Mouse (Mus musculus) intestine, embryonic 15.5 days (tissue): ENCODE data around the gene Spag16. TPM values are rescaled to one million over a fixed set of nuclear protein-coding genes. Genes with fewer than 3 reads are reported as not detected.
A peak's percentile ranks its signal among the peaks of the same experiment; 100 is the strongest.
"Not testable (repeated sequence)": the region's sequence is repeated elsewhere in the genome, so short reads cannot be mapped to it uniquely, and the experiment has no call there.

Experiments used
- ATAC-seq: fragments of 200-750 bp; cut with Nextera tagmentation; 2 replicates; pipeline ENCODE4 v1.8.0; 2017; ENCODE audit warnings: moderate TSS enrichment, moderate library complexity
- H3K27ac ChIP-seq: fragments of 300-500 bp; sonication (generic); 2 replicates; pipeline ENCODE4 v1.5.1; 2015; ENCODE audit warnings: mild to moderate bottlenecking, inconsistent platforms
- H3K27me3 ChIP-seq: fragments of 300-500 bp; sonication (generic); replicated peaks from 2 replicates; pipeline ENCODE4 v1.6.1; 2015; ENCODE audit warnings: inconsistent platforms
- H3K36me3 ChIP-seq: fragments of 300-500 bp; sonication (generic); 2 replicates; pipeline ENCODE4 v1.6.1; 2015; ENCODE audit warnings: inconsistent platforms
- H3K4me1 ChIP-seq: fragments of 300-500 bp; sonication (generic); replicated peaks from 2 replicates; pipeline ENCODE4 v1.6.1; 2015; ENCODE audit warnings: inconsistent platforms
- H3K4me2 ChIP-seq: fragments of 300-500 bp; sonication (generic); replicated peaks from 2 replicates; pipeline ENCODE4 v1.6.1; 2015; ENCODE audit warnings: mild to moderate bottlenecking, inconsistent platforms
- H3K4me3 ChIP-seq: fragments of 300-500 bp; sonication (generic); replicated peaks from 2 replicates; pipeline ENCODE4 v1.5.1; 2015; ENCODE audit warnings: inconsistent platforms
- H3K9ac ChIP-seq: fragments of 300-500 bp; sonication (generic); 2 replicates; pipeline ENCODE4 v1.6.1; 2015; ENCODE audit warnings: inconsistent platforms
- H3K9me3 ChIP-seq: fragments of 300-500 bp; sonication (generic); 2 replicates; pipeline ENCODE4 v1.6.1; 2016; ENCODE audit warnings: inconsistent platforms
- WGBS: fragments of 180-500 bp; shearing (Covaris S2); methylation state at CpG from one replicate; pipeline ENCODE4 v1.1.7; 2015; 5-methylcytosine and 5-hydroxymethylcytosine counted together
- polyA plus RNA-seq: library from polyadenylated mRNA; unstranded; fragments of >200 nt; fragmentation: Nextera tagmentation; extraction: Ambion mirVana; gene quantifications from 2 replicates; pipeline ENCODE4 v1.2.1, GENCODE M21; 2015

The Spag16 gene
- polyA plus RNA-seq, 1 experiment from 2014 or later, result 0.20 TPM

- ATAC-seq, H3K36me3 ChIP-seq, H3K9ac ChIP-seq, H3K4me2 ChIP-seq, H3K4me3 ChIP-seq, H3K9me3 ChIP-seq, H3K4me1 ChIP-seq, H3K27ac ChIP-seq, H3K27me3 ChIP-seq: not testable (repeated sequence)
- 81% methylated on average over 4 of the region's 4 CpGs for WGBS
Observed at GRCm38 (mm10) chr1:69833476-69833875, 6.7 kb downstream of the Spag16 start.

DNA sequence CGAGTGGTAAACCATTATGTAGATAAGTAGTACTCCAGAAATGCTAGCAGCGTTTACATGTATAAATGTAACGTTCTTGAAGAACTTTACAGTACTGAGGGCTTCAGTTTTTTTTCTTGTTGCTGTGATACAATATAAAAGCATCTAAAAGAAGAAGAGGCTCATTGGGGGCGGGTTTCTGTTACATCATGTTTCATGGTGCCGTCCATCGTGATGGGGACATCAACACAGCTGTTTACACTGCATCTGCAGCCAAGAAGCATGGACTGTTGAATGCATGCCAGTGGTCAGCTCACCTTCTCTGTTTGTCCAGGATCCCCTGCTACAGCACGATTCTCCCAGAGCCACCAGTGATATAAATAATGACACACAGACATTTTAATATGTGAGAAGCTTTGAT is 26.7 kb downstream of the Spag16 start:
- Histone ChIP-seq H3K9ac (no peak overlapping the region), H3K27me3 (no peaks in the 10 kb centered on the region), H3K4me1 (no peaks in the 10 kb centered on the region), H3K9me3 (no peaks in the 10 kb centered on the region), H3K4me3 (no peak overlapping the region), H3K27ac (no peak overlapping the region), H3K4me2 (no peak overlapping the region), H3K36me3 (no peaks in the 10 kb centered on the region)
- ATAC-seq, result no peak
- WGBS, result 66% methylated on average over 7 of the region's 7 CpGs

DNA sequence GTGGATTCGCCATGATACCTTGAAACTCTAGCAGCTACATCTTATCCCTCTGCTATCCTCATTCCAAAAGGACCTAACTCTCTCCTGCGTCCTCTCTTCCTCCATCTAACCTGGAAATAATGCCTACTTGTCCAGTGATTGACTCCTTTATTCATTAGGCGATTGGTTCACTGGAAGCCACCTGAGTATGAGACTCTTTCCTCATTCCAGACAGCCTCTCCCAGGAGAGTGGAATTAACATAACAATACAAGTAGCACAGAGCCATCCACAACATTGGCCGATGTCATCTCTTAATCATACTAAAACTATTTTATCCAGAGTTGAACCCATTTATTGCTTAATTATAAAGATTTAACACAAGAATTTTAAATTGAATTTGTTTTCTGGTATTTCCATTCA is 41.0 kb downstream of the Spag16 start:
- H3K4me1 ChIP-seq, result no peaks in the 10 kb centered on the region
- H3K9ac ChIP-seq, result no peak overlapping the region
- no peaks in the 10 kb centered on the region for H3K9me3 ChIP-seq
- WGBS, result 86% methylated on average over 4 of the region's 4 CpGs
- ATAC-seq, result no peak
- no peak overlapping the region for H3K4me3 ChIP-seq
- no peak overlapping the region for H3K27ac ChIP-seq
- no peaks in the 10 kb centered on the region for H3K27me3 ChIP-seq
- H3K4me2 ChIP-seq, result no peak overlapping the region
- no peaks in the 10 kb centered on the region for H3K36me3 ChIP-seq

DNA sequence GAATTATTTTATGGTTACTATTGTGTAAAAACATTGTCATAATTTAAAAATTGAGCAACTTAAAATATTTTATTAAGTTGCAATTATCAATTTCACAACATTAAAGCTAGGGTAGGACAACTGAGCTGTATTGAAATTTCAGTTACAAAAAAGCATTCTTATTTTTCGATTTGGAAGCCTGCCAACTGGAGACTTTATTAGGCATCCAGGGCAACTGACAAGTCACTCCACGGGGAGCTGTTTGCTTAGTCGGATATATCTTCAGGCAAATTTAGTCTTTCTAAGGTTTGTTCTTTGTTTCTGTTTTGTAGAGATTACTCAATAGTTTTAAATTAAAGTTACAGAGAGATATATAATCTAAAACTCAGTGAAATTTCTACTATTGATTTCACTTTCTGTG is 129.8 kb downstream of the Spag16 start:
- H3K9ac ChIP-seq, result no peak overlapping the region
- H3K27me3 ChIP-seq, result no peaks in the 10 kb centered on the region
- WGBS, result 49% methylated on average over 3 of the region's 3 CpGs
- H3K27ac ChIP-seq, result no peak overlapping the region
- H3K4me2 ChIP-seq, result no peak overlapping the region
- no peak overlapping the region for H3K4me3 ChIP-seq
- H3K36me3 ChIP-seq, result no peaks in the 10 kb centered on the region
- H3K9me3 ChIP-seq, result no peaks in the 10 kb centered on the region
- H3K4me1 ChIP-seq, result no peaks in the 10 kb centered on the region
- no peak for ATAC-seq

DNA sequence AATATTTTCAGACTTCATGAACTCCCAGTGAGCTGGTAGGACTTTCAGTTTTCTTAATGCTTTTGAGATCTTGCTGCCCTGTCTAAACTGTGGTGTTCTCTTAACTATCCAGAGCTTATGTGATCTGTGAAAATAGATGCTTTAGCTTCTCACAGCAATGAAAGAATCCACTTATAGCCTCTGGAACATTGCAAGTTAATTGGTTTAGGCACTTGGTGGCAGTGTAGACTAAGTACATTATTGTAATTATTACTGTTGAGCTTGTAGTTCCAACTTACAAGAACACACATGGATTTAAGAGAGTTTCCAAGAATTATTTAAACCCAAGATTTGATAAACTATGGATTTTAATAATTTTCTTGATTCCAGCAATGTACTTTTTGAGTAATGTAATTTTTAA is 170.1 kb downstream of the Spag16 start:
- no peaks in the 10 kb centered on the region for H3K36me3 ChIP-seq
- H3K27ac ChIP-seq, result no peak overlapping the region
- no peak overlapping the region for H3K4me2 ChIP-seq
- no peak overlapping the region for H3K9ac ChIP-seq
- H3K9me3 ChIP-seq, result no peaks in the 10 kb centered on the region
- no peak overlapping the region for H3K4me3 ChIP-seq
- no peaks in the 10 kb centered on the region for H3K4me1 ChIP-seq
- no peak for ATAC-seq
- no peaks in the 10 kb centered on the region for H3K27me3 ChIP-seq

GRCm38 (mm10) chr1:70012991-70013390 is 186.2 kb downstream of the Spag16 start:
- WGBS, result 82% methylated on average over 3 of the region's 3 CpGs

DNA sequence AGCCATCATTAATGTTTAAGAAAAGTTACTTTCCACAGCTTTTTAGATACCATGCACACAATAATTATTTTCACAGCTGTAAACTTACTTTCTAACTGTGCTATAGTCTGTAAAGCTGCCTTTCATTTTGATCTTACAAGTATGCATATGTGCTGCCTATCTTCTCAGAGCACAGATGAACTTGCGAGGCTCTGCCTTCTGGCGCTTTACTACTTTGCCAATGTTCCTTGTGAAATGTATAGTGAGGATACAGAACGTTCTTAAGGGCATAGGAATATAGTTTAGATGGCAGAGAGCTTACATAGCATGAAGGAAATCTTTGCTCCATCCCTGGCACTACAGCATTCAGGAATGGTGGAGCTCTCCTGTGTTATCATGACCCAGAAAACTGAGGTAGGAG is 210.6 kb downstream of the Spag16 start:
- H3K4me3 ChIP-seq, result no peak overlapping the region
- H3K27me3 ChIP-seq, result no peaks in the 10 kb centered on the region
- H3K9me3 ChIP-seq, result no peaks in the 10 kb centered on the region
- no peak overlapping the region for H3K27ac ChIP-seq
- H3K9ac ChIP-seq, result no peak overlapping the region
- WGBS, result 88% methylated on average over 3 of the region's 3 CpGs
- no peaks in the 10 kb centered on the region for H3K36me3 ChIP-seq
- H3K4me1 ChIP-seq, result no peaks in the 10 kb centered on the region
- no peak for ATAC-seq
- H3K4me2 ChIP-seq, result no peak overlapping the region

More at GRCm38 (mm10) chr1:70012991-70013390, 186.2 kb downstream of the Spag16 start:
- H3K36me3 ChIP-seq, result no peaks in the 10 kb centered on the region
- no peak overlapping the region for H3K9ac ChIP-seq
- no peak overlapping the region for H3K4me2 ChIP-seq
- no peaks in the 10 kb centered on the region for H3K27me3 ChIP-seq
- no peak overlapping the region for H3K4me3 ChIP-seq
- H3K27ac ChIP-seq, result no peak overlapping the region
- no peaks in the 10 kb centered on the region for H3K9me3 ChIP-seq
- ATAC-seq, result no peak
- H3K4me1 ChIP-seq, result no peaks in the 10 kb centered on the region

DNA sequence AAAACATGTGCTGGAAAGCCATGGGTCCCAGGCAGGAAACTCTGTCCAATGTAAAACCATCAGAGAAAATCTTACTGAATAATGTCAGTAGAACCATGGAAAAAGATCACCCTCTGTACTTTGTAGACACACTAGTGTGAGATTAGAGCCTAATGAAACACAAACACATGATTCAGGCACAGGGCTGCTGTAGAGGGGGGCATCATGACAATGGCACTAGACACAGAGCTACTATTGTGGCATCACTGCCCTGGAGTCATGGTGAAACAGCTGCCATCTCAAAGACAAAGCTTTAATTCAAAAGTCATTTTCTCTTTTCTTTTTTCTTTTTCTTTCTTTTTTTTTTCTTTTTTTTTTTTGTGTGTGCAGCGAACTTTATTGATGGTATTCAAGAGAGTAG is 240.6 kb downstream of the Spag16 start:
- Histone ChIP-seq H3K9ac (no peak overlapping the region), H3K9me3 (no peaks in the 10 kb centered on the region), H3K4me2 (no peak overlapping the region), H3K4me1 (no peaks in the 10 kb centered on the region), H3K36me3 (no peaks in the 10 kb centered on the region), H3K27me3 (no peaks in the 10 kb centered on the region), H3K27ac (no peak overlapping the region), H3K4me3 (no peak overlapping the region)
- WGBS, result 71% methylated on average over 1 of the region's 1 CpGs
- no peak for ATAC-seq

GRCm38 (mm10) chr1:70073440-70073839 is 246.7 kb downstream of the Spag16 start:
- H3K4me2 ChIP-seq, result no peak overlapping the region
- 76% methylated on average over 6 of the region's 6 CpGs for WGBS
- H3K4me3 ChIP-seq, result no peak overlapping the region
- H3K4me1 ChIP-seq, result no peaks in the 10 kb centered on the region
- no peaks in the 10 kb centered on the region for H3K36me3 ChIP-seq
- H3K27ac ChIP-seq, result no peak overlapping the region
- ATAC-seq, result no peak
- no peaks in the 10 kb centered on the region for H3K9me3 ChIP-seq
- H3K9ac ChIP-seq, result no peak overlapping the region
- H3K27me3 ChIP-seq, result no peaks in the 10 kb centered on the region

DNA sequence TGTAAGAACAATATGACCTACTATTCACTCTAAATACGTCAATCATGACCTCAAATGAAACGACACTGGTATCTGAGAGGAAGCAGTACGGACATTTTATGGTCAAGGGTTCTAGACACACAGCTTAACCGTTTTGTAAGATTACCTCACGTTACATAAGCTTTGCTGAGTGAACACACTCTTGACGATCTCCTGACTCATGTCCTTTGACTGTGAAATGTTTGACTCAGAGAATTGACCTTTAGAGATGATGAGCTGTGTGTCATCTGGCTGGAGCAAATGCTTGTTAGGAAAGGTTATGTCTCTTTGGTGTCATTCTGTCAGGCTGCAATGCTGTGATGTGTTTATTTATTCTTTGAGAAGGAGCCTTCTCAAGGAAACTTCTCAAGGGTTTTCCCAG is 252.0 kb downstream of the Spag16 start:
- H3K4me1 ChIP-seq, result no peaks in the 10 kb centered on the region
- H3K27me3 ChIP-seq, result no peaks in the 10 kb centered on the region
- H3K9me3 ChIP-seq, result no peaks in the 10 kb centered on the region
- H3K36me3 ChIP-seq, result no peaks in the 10 kb centered on the region
- no peak for ATAC-seq
- H3K4me2 ChIP-seq, result no peak overlapping the region
- H3K9ac ChIP-seq, result no peak overlapping the region
- 64% methylated on average over 6 of the region's 6 CpGs for WGBS
- H3K27ac ChIP-seq, result no peak overlapping the region
- H3K4me3 ChIP-seq, result no peak overlapping the region

GRCm38 (mm10) chr1:70082208-70082878 is 255.6 kb downstream of the Spag16 start:
- H3K9me3 ChIP-seq, result no peaks in the 10 kb centered on the region
- H3K27ac ChIP-seq, result no peak overlapping the region
- no peak overlapping the region for H3K9ac ChIP-seq
- no peak overlapping the region for H3K4me3 ChIP-seq
- no peaks in the 10 kb centered on the region for H3K27me3 ChIP-seq
- ATAC-seq, result no peak
- no peak overlapping the region for H3K4me2 ChIP-seq
- H3K4me1 ChIP-seq, result no peaks in the 10 kb centered on the region
- WGBS, result 63% methylated on average over 7 of the region's 7 CpGs
- no peaks in the 10 kb centered on the region for H3K36me3 ChIP-seq

- no peaks in the 10 kb centered on the region for H3K36me3 ChIP-seq
- H3K4me3 ChIP-seq, result no peak overlapping the region
- no peaks in the 10 kb centered on the region for H3K27me3 ChIP-seq
- WGBS, result 87% methylated on average over 8 of the region's 8 CpGs
- H3K9ac ChIP-seq, result no peak overlapping the region
- ATAC-seq, result no peak
- no peaks in the 10 kb centered on the region for H3K9me3 ChIP-seq
- no peak overlapping the region for H3K27ac ChIP-seq
- no peak overlapping the region for H3K4me2 ChIP-seq
- H3K4me1 ChIP-seq, result no peaks in the 10 kb centered on the region
Observed at GRCm38 (mm10) chr1:70104683-70105082, 277.9 kb downstream of the Spag16 start.

- H3K4me1 ChIP-seq, result no peaks in the 10 kb centered on the region
- H3K27me3 ChIP-seq, result no peaks in the 10 kb centered on the region
- H3K4me2 ChIP-seq, result no peak overlapping the region
- no peaks in the 10 kb centered on the region for H3K9me3 ChIP-seq
- ATAC-seq, result peak; percentile 97
- H3K9ac ChIP-seq, result no peak overlapping the region
- 64% methylated on average over 4 of the region's 4 CpGs for WGBS
- no peaks in the 10 kb centered on the region for H3K36me3 ChIP-seq
- no peak overlapping the region for H3K27ac ChIP-seq
- H3K4me3 ChIP-seq, result no peak overlapping the region
Observed at GRCm38 (mm10) chr1:70116212-70116982, 289.6 kb downstream of the Spag16 start.
